Mouse (Mus musculus): ENCODE results near the gene Nod1. TPM values are rescaled to one million over a fixed set of nuclear protein-coding genes. Genes with fewer than 3 reads are reported as not detected.

The Nod1 gene
- polyA plus RNA-seq, 1 experiment from 2014 or later = 4.2 TPM

- no peak for ATAC-seq (ENCODE audit: extremely low read depth, insufficient number of reproducible peaks, low FRiP score, low TSS enrichment)
Measured at GRCm38 (mm10) chr6:54918521-54918920, 53.9 kb downstream of the Nod1 start.

GRCm38 (mm10) chr6:54917523-54917922 is 54.9 kb downstream of the Nod1 start:
- no peak for ATAC-seq (ENCODE audit: extremely low read depth, insufficient number of reproducible peaks, low FRiP score, low TSS enrichment)
- WGBS = 29% methylated on average over 4 of the region's 4 CpGs
- H3K27me3 ChIP-seq (replicated peaks) = no peaks in the 10 kb centered on the region
- no peak overlapping the region for H3K27ac ChIP-seq (replicated peaks)
- no peak overlapping the region for H3K4me3 ChIP-seq
- H3K4me2 ChIP-seq = no peak overlapping the region
- H3K9ac ChIP-seq = no peak overlapping the region
- no peaks in the 10 kb centered on the region for H3K36me3 ChIP-seq
- no peaks in the 10 kb centered on the region for H3K4me1 ChIP-seq
- no peaks in the 10 kb centered on the region for H3K9me3 ChIP-seq

More at GRCm38 (mm10) chr6:54918521-54918920, 53.9 kb downstream of the Nod1 start:
- WGBS = 77% methylated on average over 5 of the region's 5 CpGs
- H3K4me1 ChIP-seq = no peaks in the 10 kb centered on the region
- no peak overlapping the region for H3K27ac ChIP-seq (replicated peaks)
- no peaks in the 10 kb centered on the region for H3K9me3 ChIP-seq
- H3K4me2 ChIP-seq = no peak overlapping the region
- no peaks in the 10 kb centered on the region for H3K36me3 ChIP-seq
- H3K9ac ChIP-seq = no peak overlapping the region
- H3K27me3 ChIP-seq (replicated peaks) = no peaks in the 10 kb centered on the region
- H3K4me3 ChIP-seq = no peak overlapping the region

DNA sequence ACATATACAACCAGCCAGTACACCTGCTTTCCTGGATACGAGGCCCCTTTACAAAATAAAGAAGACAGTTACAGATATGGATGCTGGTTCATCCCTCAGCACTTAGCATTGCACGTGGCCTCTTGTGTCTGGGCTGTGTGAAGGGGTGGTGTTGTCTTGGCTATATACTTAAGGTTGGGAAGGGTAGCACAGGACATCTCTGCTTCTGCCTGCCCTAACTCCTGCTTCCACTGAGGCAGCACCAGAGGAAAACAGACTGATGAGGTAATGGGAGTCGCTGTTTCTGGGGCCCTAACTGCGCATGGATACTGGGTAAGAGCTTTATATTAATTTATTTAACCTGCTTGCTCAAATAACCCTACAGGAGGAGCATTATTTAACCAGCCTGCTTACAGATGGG is 55.5 kb downstream of the Nod1 start:
- Histone ChIP-seq H3K9ac (no peak overlapping the region), H3K9me3 (no peaks in the 10 kb centered on the region), H3K27me3 (replicated peaks) (no peaks in the 10 kb centered on the region), H3K4me1 (no peaks in the 10 kb centered on the region), H3K4me3 (no peak overlapping the region), H3K36me3 (no peaks in the 10 kb centered on the region), H3K4me2 (no peak overlapping the region), H3K27ac (replicated peaks) (no peak overlapping the region)
- ATAC-seq (ENCODE audit: extremely low read depth, insufficient number of reproducible peaks, low FRiP score, low TSS enrichment) = no peak
- WGBS = 58% methylated on average over 4 of the region's 4 CpGs

GRCm38 (mm10) chr6:54916163-54916562 is 56.2 kb downstream of the Nod1 start:
- H3K4me3 ChIP-seq = no peak overlapping the region
- H3K4me2 ChIP-seq = no peak overlapping the region
- ATAC-seq (ENCODE audit: extremely low read depth, insufficient number of reproducible peaks, low FRiP score, low TSS enrichment) = no peak
- H3K36me3 ChIP-seq = no peaks in the 10 kb centered on the region
- no peak overlapping the region for H3K27ac ChIP-seq (replicated peaks)
- H3K27me3 ChIP-seq (replicated peaks) = no peaks in the 10 kb centered on the region
- WGBS = 39% methylated on average over 4 of the region's 4 CpGs
- no peak overlapping the region for H3K9ac ChIP-seq
- no peaks in the 10 kb centered on the region for H3K4me1 ChIP-seq
- H3K9me3 ChIP-seq = no peaks in the 10 kb centered on the region

GRCm38 (mm10) chr6:54914977-54915376 is 57.4 kb downstream of the Nod1 start:
- ATAC-seq (ENCODE audit: extremely low read depth, insufficient number of reproducible peaks, low FRiP score, low TSS enrichment) = no peak
- Histone ChIP-seq H3K36me3 (no peaks in the 10 kb centered on the region), H3K4me3 (no peak overlapping the region), H3K9me3 (no peaks in the 10 kb centered on the region), H3K27me3 (replicated peaks) (no peaks in the 10 kb centered on the region), H3K4me1 (no peaks in the 10 kb centered on the region), H3K9ac (no peak overlapping the region), H3K4me2 (no peak overlapping the region), H3K27ac (replicated peaks) (no peak overlapping the region)
- WGBS = 62% methylated on average over 4 of the region's 4 CpGs

- no peak overlapping the region for H3K27ac ChIP-seq (replicated peaks)
- 86% methylated on average over 10 of the region's 10 CpGs for WGBS
- H3K4me3 ChIP-seq = no peak overlapping the region
Measured at GRCm38 (mm10) chr6:54906053-54907040, 66.1 kb downstream of the Nod1 start.

DNA sequence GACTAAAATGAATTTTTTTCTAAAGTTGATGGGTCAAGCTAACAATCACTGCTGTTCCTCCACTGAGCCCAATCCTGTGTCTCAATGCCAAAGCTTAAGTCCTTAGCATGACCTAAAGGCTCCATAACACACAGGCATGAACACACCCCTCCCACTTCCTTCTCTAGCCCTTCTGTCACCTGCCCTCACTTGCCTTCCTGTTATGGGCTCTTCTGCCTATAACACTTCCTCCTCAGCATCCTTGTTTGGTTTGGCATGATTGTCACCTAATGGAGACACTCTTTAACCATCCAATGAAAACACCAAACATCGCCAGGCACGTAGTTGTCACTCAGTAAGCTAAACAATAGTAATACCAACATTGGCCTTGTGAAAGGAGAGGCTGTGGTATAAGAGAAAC is 69.9 kb downstream of the Nod1 start:
- H3K36me3 ChIP-seq = no peaks in the 10 kb centered on the region
- WGBS = 83% methylated on average over 2 of the region's 2 CpGs

More at GRCm38 (mm10) chr6:54906053-54907040, 66.1 kb downstream of the Nod1 start:
- no peaks in the 10 kb centered on the region for H3K9me3 ChIP-seq
- no peak for ATAC-seq (ENCODE audit: extremely low read depth, insufficient number of reproducible peaks, low FRiP score, low TSS enrichment)
- H3K36me3 ChIP-seq = no peaks in the 10 kb centered on the region
- no peak overlapping the region for H3K9ac ChIP-seq
- H3K4me2 ChIP-seq = no peak overlapping the region
- H3K4me1 ChIP-seq = no peaks in the 10 kb centered on the region
- H3K27me3 ChIP-seq (replicated peaks) = no peaks in the 10 kb centered on the region

GRCm38 (mm10) chr6:54900256-54900655 is 72.2 kb downstream of the Nod1 start:
- Histone ChIP-seq H3K9me3 (no peaks in the 10 kb centered on the region), H3K27ac (replicated peaks) (no peak overlapping the region), H3K4me1 (peaks cover 8% of the 10 kb centered on the region), H3K36me3 (no peaks in the 10 kb centered on the region), H3K9ac (no peak overlapping the region), H3K4me3 (no peak overlapping the region), H3K4me2 (no peak overlapping the region), H3K27me3 (replicated peaks) (no peaks in the 10 kb centered on the region)
- ATAC-seq (ENCODE audit: extremely low read depth, insufficient number of reproducible peaks, low FRiP score, low TSS enrichment) = no peak
- WGBS = 84% methylated on average over 2 of the region's 2 CpGs

More for the DNA sequence above, 69.9 kb downstream of the Nod1 start:
- H3K4me2 ChIP-seq = no peak overlapping the region
- H3K9me3 ChIP-seq = no peaks in the 10 kb centered on the region
- H3K27me3 ChIP-seq (replicated peaks) = no peaks in the 10 kb centered on the region
- H3K4me1 ChIP-seq = no peaks in the 10 kb centered on the region
- no peak for ATAC-seq (ENCODE audit: extremely low read depth, insufficient number of reproducible peaks, low FRiP score, low TSS enrichment)
- H3K4me3 ChIP-seq = no peak overlapping the region
- H3K9ac ChIP-seq = no peak overlapping the region
- no peak overlapping the region for H3K27ac ChIP-seq (replicated peaks)

- no peak overlapping the region for H3K9ac ChIP-seq
- no peak overlapping the region for H3K4me3 ChIP-seq
- H3K9me3 ChIP-seq = no peaks in the 10 kb centered on the region
- no peaks in the 10 kb centered on the region for H3K27me3 ChIP-seq (replicated peaks)
- H3K4me2 ChIP-seq = no peak overlapping the region
- 86% methylated on average over 3 of the region's 3 CpGs for WGBS
- ATAC-seq (ENCODE audit: extremely low read depth, insufficient number of reproducible peaks, low FRiP score, low TSS enrichment) = no peak
- H3K4me1 ChIP-seq = peaks cover under 1% of the 10 kb centered on the region; the same call in 1 of the 2 replicates
- peaks cover 7% of the 10 kb centered on the region; the same call in 1 of the 2 replicates for H3K36me3 ChIP-seq
- no peak overlapping the region for H3K27ac ChIP-seq (replicated peaks)
Measured at GRCm38 (mm10) chr6:54891384-54891783, 81.0 kb downstream of the Nod1 start.

GRCm38 (mm10) chr6:54890221-54890620 is 82.2 kb downstream of the Nod1 start:
- no peak for ATAC-seq (ENCODE audit: extremely low read depth, insufficient number of reproducible peaks, low FRiP score, low TSS enrichment)
- peaks cover 5% of the 10 kb centered on the region for H3K4me1 ChIP-seq
- 89% methylated on average over 9 of the region's 9 CpGs for WGBS
- no peaks in the 10 kb centered on the region for H3K27me3 ChIP-seq (replicated peaks)
- H3K9ac ChIP-seq = no peak overlapping the region
- H3K4me2 ChIP-seq = no peak overlapping the region
- H3K9me3 ChIP-seq = no peaks in the 10 kb centered on the region
- H3K36me3 ChIP-seq = peaks cover 7% of the 10 kb centered on the region; the same call in 1 of the 2 replicates
- no peak overlapping the region for H3K4me3 ChIP-seq
- no peak overlapping the region for H3K27ac ChIP-seq (replicated peaks)

DNA sequence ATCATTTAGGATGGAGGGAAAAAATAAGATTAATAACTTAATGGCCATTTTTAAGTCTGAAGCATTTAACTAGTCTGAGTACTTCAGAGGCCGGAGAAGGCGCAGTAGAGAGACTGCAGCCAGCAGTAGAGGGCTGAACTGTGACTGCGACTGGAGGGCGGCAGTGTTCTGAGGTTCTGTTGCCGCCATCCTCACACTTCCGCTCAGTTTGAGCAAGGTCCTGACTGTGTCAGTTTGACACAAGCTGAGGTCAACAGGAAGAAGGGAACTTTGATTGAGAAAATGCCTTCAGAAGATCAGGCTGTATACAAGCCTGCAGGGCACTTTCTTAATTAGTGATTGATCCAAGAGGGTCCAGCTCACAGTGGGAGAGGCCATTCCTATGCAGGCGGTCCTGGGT is 86.2 kb downstream of the Nod1 start:
- Histone ChIP-seq H3K4me2 (no peak overlapping the region), H3K9me3 (no peaks in the 10 kb centered on the region), H3K9ac (no peak overlapping the region), H3K4me1 (peaks cover 5% of the 10 kb centered on the region), H3K27me3 (replicated peaks) (no peaks in the 10 kb centered on the region), H3K36me3 (peaks cover 3% of the 10 kb centered on the region; the same call in 1 of the 2 replicates), H3K27ac (replicated peaks) (no peak overlapping the region), H3K4me3 (no peak overlapping the region)
- 75% methylated on average over 7 of the region's 7 CpGs for WGBS
- no peak for ATAC-seq (ENCODE audit: extremely low read depth, insufficient number of reproducible peaks, low FRiP score, low TSS enrichment)

DNA sequence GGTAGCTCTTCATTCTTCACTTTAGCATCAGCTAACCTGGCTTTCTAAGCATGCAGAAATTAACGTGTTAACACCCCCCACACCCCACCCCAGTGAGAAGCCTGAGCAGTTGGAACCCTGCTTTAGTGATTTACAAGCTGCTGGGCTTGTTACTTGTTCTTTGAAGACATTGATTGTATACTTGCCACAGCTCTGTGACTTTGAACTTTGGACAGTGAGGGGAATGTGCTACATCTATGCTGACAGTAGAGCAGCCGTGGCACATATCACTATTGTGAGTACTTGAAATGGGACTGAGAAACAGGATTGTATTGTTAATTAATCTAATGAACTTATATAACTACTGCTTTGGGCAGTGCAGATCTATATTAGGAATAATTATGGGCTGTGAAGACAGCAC is 89.0 kb downstream of the Nod1 start:
- WGBS = 75% methylated on average over 2 of the region's 2 CpGs
- no peak overlapping the region for H3K9ac ChIP-seq
- peaks cover 21% of the 10 kb centered on the region for H3K4me1 ChIP-seq
- no peak overlapping the region for H3K4me3 ChIP-seq
- peaks cover 8% of the 10 kb centered on the region for H3K36me3 ChIP-seq
- no peaks in the 10 kb centered on the region for H3K9me3 ChIP-seq
- no peak overlapping the region for H3K4me2 ChIP-seq
- ATAC-seq (ENCODE audit: extremely low read depth, insufficient number of reproducible peaks, low FRiP score, low TSS enrichment) = no peak
- H3K27ac ChIP-seq (replicated peaks) = no peak overlapping the region
- H3K27me3 ChIP-seq (replicated peaks) = no peaks in the 10 kb centered on the region
